Mouse (Mus musculus) 416B (cell line): Measurements from ENCODE around the gene Zfp609.

ENCODE experiments used
- DNase-seq: peaks from one replicate; pipeline ENCODE4 v3.0.0; 2011; ENCODE audit warnings: low read depth

Gene Zfp609

DNA sequence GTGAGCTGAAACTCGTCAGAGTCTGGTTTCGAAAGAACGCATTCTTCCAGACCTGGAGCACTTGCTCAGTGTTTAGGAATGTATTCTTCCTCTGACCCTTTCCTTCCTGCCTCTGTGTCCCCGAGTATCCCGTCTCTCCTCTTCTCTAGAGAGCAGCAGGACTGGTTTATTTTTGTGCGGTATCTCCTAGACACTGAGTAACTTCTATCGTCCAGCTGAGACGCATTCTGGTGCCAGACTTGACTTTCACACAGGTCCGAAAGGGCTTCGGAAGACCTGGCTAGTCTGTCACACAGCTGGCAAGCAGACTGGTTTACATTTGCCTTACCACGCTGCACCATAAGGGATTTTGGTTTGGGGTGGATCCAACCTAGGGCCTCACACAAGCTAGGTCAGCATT, 154.4 kb downstream of the Zfp609 start:
- DNase-seq: no peak

DNA sequence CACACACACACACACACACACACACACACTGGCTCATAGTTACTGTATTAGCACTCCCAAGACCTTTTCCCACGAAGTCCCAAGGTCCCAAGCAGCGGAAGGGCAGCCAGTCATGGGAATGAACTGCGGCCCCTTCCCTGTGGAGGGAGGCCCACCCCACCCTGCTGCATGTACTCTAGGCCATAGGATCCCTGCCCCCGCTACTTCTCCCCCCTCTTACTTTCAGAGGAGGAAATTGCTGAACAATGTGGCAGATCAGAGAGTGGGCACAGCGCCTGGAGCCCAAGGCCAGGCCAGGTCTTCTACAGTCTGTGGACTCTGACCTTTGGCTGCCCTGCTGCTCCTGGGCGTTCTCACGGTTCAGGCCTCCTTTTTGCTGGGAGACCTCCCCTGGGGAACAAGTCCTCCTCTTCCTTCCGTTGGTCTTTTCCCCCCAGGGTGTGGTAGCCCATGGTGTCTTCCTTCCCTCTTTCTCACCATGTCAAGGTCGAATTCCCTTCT, 155.9 kb downstream of the Zfp609 start:
- peak; percentile 69 for DNase-seq

DNA sequence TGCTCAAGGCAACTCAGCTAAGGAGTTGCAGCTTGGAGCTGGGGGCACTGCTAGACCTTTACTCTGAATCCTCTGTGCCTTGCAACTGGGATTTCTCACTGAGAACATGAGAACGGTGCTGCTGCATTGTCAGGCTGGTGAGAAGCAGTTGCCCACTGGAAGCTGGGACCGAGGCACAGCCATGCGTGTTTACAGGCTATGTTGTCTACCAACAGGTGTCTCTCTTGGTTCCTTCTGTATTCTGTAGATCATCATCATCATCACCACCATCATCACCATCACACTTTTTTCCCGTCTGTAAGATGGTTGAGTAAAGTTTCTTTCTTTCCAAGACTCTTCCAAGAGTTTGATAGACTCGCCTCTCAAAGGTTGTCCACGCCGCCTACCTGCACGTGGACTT, 159.7 kb downstream of the Zfp609 start, which contains the start of gene Oaz2:
Gene Oaz2 (plus strand): TSS at position 301 of the 400 bp plus-strand sequence.
- DNase-seq: no peak

- DNase-seq: peak; percentile 73
These were observed 161.3 kb downstream of the Zfp609 start for GRCm38 (mm10) chr9:65666042-65666441.

GRCm38 (mm10) chr9:65664163-65664562, 163.2 kb downstream of the Zfp609 start:
- DNase-seq: peak; percentile 51

GRCm38 (mm10) chr9:65661493-65661892, 165.9 kb downstream of the Zfp609 start:
- no peak for DNase-seq

DNA sequence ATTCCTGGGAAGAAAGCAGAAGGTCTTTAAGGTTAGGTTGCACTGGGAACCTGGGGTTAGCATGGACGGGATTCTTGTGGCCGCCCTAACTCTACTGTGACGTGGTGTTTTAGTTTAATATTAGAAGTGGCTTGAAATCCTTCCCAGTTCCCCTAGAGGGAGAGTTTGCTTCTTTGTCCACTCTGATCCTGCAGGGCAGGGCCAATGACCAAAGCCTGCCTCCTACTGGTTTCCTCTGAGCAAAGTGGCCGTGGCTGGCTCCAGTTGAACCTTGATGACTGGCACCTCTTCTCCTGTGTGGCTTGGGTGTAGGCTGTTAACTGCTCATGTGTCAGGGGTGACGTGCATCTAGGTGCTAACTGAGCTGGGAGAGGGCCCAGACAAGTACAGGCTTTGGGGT, 166.3 kb downstream of the Zfp609 start:
- DNase-seq: peak; percentile 56

DNA sequence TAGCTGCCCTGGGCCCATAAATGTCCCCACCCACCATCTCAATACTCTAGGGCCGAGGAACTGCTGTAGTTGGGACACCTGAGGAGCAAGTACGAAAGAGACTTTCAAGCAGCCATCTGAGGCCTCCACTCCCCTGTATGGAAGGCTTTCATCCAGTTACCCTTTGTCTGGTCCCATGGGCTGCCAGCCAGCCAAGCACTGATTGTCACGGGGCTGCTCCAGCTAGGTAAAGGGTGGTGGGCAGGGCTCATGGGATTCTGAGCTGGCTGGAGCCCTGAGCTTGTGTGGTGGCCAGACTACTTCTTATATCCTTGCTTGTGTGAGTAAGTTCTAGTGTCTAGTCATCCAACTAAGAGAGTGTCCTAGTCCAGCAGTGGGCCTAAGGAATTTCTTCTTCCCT, 170.1 kb downstream of the Zfp609 start:
- DNase-seq: no peak

- DNase-seq: peak; percentile 68
These were observed 171.8 kb downstream of the Zfp609 start for GRCm38 (mm10) chr9:65655540-65655939.

GRCm38 (mm10) chr9:65654700-65655237, 172.6 kb downstream of the Zfp609 start:
- no peak for DNase-seq

DNA sequence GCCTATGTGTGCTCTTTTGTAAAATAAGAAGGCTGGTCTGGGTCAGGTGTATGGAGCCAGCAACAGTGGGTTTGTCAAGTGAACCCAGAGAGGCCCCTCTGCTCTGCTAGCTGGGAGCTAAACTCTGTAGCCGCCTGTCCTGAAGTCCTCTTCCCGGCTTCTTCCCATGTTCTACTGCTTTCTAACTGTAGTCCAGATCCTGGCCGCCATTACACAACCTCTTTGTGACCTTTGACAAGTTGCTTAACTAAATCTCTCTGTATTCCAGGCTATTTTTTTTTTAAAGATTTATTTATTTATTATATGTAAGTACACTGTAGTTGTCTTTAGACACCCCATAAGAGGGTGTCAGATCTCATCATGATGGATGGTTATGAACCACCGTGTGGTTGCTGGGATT, 173.6 kb downstream of the Zfp609 start:
- DNase-seq: no peak

DNA sequence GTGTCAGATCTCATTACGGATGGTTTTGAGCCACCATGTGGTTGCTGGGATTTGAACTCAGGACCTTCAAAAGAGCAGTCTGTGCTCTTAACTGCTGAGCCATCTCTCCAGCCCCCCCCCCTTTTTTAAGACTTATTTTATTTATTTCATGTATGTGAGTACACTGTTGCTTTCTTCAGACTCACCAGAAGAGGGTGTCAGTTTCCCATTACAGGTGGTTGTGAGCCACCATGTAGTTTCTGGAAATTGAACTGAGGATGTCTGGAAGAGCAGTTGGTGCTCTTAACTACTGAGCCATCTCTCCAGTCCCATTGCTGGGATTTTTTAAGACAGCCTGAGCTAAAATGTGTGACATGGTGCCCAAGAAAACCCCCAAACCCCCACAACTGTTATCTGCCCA, 175.4 kb downstream of the Zfp609 start:
- peak; percentile 57 for DNase-seq

DNA sequence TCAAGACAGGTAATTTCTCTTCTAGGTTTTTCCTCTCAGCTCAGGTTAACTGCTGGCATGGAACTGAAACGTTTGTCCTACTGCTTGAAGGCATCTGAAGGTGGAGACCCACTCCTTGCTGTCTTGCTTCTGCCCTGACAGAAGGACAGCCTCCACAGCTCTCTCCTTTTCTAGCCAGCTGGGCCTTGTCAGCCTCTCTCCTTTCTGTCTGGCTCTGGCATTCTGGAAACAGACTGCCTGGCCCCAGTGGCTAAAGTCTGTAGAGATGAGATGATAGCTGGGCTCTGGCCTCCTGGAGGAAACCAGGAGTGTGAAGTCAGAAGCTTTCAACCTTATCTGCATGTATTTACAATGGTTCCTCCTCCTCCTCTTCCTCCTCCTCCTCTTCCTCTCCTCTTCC, 177.4 kb downstream of the Zfp609 start:
- DNase-seq: no peak

DNA sequence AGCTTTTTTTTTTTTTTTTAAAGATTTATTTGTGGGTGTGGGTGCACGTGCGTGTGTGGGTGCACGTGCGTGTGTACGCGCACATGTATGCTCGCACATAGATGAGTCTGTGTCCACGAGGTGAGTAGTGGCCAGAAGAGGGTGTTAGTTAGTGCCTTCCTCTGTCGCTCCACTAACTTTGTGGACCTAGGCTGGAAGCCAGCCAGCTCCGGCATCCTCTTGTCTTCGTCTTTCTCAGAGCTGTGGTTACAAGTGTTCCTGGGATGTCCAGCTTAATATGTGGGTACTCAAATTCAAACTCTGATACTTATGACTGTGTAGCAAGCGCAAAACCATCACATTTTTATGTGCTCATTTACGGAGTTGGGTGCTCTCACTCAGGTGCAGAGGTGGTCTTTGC, 178.6 kb downstream of the Zfp609 start:
- DNase-seq: no peak

DNA sequence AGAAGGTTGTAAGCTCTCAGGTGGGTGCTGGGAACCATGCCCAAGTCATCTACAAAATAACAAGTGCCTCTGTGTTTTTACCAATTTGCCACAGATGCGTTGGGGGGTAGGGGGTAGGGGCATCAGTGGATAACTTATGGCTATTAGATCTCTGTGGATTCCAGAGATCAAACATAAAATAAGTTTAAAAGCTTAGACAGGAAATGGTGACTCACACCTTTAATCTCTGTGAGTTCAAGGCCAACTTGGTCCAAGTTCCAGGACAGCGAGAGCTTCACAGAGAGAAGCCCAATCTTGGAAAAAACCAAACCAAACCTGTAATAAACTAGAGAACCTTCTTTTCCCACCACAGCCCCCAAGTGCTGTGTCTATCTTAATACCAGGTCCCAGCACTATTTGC, 180.6 kb downstream of the Zfp609 start:
- DNase-seq: peak; percentile 64

DNA sequence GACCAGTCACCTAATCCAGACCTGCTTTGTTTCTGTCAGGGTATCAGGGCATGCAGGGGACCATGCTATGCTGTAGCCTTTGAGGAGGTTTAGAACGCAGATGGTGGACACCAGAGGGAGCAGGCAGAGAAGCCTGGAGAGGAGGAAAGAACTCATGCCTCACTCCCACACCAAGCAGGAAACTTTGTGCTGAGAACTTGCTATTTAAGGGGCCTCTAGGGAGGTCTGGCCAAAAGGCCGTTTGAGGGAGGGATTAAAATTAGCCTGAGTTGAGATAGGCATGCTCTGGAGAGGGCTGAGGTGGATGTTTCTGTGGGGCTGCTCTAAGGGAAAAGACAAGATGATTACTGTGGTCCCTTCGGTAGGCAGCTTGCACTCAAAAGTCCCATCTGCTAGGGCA, 181.4 kb downstream of the Zfp609 start:
- no peak for DNase-seq

DNA sequence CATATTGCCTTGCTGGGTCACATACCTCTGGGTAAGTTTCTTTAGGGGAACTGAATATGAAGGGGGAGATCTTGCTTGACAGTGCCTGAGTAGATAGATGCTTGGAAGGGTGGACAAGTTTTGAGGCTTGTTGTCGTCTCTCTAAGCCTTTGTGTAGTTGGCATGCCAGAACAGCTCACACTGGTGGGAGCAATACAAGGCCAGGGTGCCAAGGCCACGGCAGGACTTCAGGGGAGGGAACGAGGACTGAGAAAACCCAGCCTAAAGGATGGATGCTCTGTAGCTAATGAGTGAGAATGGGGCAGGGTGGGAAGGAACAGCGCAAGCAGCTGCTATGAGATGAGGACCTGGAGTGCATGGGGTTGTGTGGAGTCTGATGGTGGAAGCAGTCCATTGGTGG, 182.4 kb downstream of the Zfp609 start:
- DNase-seq: no peak

GRCm38 (mm10) chr9:65642546-65642945, 184.8 kb downstream of the Zfp609 start:
- no peak for DNase-seq
